Mouse (Mus musculus) neural tube, embryonic 10.5 days (tissue): ENCODE data around the gene En2.

ENCODE experiments used
- DNase-seq: peaks from one replicate; pipeline ENCODE4 v3.0.0-alpha.2; 2017; ENCODE audit warnings: low spot score; ENCODE audit errors: extremely low spot score

Gene En2

GRCm38 (mm10) chr5:28176585-28176984 lies 11.1 kb downstream of the En2 start:
- DNase-seq, result no peak

- no peak for DNase-seq
These were observed 12.8 kb downstream of the En2 start for GRCm38 (mm10) chr5:28178322-28178721.

- DNase-seq, result no peak
These were observed 13.8 kb downstream of the En2 start for GRCm38 (mm10) chr5:28179237-28179790.

DNA sequence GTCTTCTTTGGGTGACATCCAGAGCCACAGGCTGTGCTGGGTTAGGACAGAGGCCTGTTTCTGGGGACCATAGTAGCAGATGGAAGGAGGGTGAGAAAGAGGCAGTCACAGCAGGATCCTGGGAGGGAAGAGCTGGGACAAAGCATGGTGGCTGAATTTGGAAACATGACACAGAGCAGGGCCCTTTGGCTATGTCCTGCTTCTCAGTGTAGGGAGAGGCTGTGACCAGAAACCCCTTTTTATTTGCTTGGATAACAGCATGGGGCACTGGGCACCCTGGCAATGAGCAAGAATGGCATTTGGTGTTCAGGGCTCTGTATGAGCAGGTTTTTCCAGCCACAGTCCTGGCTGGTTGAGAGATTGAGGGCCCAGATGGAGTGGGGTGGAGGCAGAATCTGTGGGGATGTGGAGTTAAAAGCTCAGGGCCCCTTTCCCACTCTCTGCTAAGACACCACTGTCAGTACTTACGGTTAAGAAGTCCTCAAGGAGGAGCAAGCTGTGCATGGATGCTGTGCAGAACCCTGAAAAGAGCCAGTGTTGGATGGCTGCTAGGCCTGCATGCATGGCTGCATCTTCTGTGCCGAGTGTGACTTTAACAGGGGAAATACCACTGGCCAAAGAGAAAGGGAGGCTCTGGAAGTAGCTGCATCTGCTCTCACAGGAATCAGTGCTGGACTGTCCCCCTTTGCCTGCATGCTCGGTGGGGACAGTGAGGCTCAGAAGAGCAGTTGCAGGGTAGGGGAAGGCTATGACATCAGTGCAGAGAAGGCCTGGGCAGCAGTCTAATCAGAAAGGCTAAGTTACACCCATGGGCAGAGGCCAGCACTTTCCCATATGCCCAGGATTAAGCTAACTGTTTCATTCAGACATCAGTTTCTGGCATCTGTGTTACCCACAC lies 26.0 kb downstream of the En2 start:
- no peak for DNase-seq

DNA sequence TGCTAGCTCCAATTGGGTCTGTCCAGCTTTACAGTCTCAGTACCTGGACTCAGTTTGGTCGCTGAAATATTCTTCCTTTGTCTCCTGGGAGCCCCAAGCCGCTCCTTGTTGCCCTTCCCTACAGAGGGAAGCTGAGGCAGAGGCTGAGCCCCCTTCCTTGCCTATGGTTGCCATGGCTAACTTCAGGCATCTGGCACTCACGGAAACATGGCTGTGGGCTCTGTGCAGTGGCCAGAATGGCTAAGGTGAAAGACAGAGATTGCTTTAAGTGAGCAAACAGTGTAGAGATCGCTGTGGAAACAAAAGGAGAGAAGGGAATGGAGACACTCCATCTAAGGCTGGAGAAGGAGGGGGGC lies 26.6 kb downstream of the En2 start:
- no peak for DNase-seq

GRCm38 (mm10) chr5:28195473-28195872 lies 30.0 kb downstream of the En2 start:
- no peak for DNase-seq

DNA sequence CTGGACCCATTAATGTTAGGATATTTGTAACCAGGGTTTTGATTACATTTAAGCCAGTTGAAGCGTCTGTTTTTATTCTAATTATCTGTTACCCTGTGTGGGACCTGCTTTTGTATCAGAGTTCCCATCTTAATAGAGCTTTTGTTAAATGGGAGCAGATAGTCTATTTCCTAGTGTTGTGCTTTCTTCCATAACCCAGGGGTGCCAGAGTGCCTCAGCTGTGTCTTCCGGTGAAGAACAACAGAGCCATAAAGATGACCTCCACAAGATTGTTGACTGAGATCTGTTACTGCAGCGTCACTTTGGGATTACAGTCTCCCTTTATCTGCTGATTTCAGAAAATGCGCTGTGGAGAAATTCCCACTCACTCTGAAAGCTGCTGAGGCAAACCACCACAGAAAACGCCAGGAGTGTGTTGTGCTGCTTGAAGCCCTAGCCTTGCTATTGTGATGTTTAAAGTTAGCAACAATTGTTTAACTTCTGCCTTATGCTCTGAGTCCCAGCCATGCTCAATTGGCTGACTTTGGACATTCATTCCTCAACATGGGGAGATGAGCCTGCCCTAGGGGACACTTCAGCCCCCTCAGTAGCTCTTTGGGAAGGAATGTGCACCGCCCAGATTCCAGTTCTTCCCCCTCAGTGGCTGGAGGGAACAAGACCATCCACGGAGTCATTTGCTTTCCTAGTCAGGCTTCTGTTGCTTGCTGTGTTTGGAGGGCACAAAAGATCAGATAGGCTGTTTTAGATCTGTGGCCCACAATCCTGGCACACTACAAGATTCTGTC lies 33.8 kb downstream of the En2 start:
- no peak for DNase-seq

DNA sequence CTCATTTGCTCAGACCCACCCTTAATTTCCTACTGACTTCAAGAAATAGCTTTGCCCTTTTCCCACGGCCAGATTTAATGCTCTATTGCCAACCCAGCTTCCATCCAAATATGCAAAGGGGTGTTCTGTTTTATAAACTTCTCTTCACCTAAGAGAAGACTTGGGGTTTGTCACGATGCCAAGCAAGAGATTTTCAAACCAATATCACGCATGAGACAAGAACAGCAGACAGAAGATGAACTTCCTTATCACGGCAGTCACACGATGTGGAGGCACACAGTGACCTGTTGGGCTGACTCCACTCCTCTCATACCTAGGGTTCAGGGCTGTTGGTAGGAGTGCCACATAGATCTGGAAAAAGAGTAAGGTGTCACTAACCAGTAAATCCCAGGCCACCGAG lies 37.6 kb downstream of the En2 start:
- DNase-seq, result no peak

DNA sequence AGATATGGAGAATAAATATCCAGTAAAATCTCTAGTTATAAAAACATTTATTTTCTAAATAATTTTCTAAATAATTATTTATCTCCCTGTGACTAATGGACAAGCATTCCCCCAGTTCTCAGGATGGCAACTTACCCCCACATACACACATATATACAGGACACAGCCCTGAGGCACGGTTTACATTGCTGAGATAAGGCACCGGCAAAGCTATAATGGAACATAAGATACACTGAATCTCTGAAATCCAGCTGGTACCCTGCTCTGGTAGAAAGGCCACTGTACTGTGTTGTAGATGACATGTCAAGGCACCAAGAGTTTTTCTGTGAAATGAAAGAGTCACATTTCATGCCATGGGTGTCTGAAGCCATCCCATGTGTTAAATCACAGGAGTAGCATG lies 39.2 kb downstream of the En2 start:
- DNase-seq, result no peak

GRCm38 (mm10) chr5:28206448-28206847 lies 41.0 kb downstream of the En2 start:
- DNase-seq, result no peak

DNA sequence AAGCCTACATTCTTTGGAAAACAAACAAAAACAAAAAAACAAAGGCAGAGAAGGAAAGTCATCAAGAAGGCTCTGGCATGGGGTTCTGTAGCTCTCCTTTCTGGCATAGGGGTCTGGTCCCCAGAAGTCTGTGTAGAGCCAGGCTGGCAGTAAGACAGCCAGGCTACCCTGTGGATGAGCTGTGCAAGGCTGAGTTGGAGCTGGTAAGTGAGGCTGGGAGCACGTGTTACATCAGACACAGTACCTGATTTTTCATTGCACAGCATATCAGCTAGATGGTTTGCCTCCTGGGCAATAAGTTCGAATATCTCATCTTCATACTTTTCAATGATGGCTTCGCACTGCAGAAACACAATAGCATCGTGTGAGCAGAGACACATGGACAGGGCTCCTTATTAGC lies 41.5 kb downstream of the En2 start:
- no peak for DNase-seq

DNA sequence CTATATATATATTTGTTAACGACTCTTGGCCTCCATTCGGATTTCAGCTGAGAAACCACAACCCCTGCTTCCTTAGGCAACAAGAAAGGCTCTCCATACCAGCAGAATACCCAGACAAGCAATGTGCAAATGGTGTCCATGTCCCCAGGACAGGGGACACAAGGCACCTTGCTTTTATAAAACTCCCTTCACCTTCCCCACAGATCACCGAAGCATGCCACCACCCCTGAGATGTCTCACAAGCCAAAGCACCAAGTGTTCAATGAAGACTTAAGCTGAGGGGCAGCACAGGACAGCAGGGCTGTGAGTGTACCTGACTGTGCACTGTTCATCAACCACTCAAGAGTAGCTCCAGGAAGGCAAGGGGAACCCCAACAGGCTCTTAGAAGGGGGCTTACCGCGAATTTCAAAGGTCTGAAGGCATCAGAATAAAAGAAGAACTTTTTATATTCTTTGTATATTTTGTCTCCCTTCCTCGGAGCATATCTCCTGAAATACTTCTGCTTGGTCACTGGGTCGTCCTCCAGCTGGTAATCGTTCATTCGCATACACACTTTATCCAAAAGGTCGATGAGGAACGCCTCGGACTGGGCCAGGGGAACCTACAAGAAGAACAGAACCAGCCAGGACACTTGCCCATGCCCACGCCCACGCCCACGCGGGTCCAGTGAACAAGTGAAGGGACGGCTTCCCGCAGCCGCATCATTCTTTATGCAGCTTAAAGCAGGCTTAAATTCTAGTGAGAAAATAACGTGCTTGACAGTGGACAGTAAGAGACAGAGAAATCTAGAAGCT lies 43.4 kb downstream of the En2 start:
- DNase-seq, result peak; percentile 46

DNA sequence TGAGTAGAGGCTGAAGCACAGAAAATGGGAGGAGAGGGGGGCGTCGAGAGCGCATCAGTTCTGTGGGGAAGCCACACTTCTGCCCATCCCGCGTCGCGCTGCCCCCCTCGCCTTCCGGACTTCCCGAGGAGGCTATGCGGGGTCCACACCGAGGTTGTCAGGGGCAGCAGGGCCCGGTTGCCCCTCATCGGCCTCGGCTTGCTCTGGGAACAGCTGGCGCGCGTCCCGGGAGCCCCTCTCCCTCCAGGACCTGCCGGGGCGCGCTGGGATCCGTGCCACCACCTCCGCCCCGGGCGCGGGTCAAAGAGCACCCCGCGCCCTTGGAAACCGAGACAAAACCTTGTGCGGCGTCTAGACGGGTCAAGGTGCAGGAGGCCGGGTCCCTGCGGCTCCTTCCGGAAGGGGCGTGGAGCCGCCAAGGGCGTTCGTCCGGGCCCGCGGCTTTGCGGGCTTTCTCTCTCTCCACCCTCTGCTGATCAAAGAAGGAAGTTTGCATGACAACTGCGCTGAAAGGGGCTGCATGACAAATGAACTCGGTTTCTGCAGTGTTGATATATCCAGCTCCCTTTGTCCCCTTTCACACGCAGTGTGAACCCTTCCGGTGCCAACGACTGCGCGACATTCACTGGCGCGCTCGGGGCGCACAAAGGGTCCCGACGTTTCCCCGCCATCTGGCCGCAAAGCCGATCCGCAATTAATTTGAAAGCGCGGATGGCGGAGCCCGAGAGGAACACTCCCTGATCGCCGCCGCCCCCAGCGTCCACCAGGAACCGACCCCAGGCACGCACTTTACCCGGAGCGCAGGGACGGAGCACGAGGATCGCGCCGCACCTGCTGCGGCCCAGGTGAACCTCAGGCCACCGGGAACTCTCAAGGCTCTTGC lies 44.3 kb downstream of the En2 start:
- peak; percentile 76 for DNase-seq

- peak; percentile 40 for DNase-seq
These were observed 45.4 kb downstream of the En2 start for GRCm38 (mm10) chr5:28210591-28211550.

DNA sequence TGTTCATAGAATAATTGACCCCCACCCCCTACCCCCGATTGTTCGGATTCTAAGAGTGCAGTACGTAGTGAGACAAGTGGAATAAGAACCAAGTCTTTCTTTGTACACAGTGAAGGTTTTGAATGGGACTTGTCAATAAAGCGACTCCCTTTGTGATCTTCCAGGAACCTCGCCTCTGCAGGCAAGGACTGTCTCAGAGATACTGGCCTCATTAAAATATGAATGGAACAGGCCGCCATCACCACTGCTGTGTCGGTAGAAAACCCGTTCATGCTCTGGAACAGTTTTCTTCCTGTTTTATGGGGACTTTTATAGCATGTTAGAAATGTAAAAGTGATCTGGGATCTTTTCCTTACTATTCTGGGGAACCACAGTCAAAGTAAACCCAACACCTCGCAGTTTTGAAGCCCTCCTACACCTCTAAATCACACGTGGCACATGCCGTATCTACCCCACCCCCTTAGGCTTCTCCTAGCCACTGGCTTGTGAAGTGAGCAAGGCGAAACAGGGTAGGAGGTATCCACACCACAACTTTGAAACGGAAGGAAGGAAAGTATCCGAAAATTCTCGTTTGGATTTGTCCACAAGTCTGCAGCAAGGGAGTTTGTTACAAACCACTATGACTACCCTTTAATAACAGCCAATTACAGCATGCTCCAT lies 46.3 kb downstream of the En2 start:
- no peak for DNase-seq

GRCm38 (mm10) chr5:28213441-28213840 lies 47.9 kb downstream of the En2 start:
- DNase-seq, result no peak

GRCm38 (mm10) chr5:28219596-28219995 lies 54.1 kb downstream of the En2 start:
- no peak for DNase-seq
